Mouse (Mus musculus) C2C12 (cell line): ENCODE data around the gene Mrpl54. TPM values are rescaled to one million over a fixed set of nuclear protein-coding genes. Genes with fewer than 3 reads are reported as not detected.

Source experiments
- H3K27me3 ChIP-seq: one replicate; pipeline ENCODE4 v1.6.1; 2011; ENCODE audit not compliant: control insufficient read depth, insufficient read depth, insufficient read length
- H3K36me3 ChIP-seq: one replicate; pipeline ENCODE4 v1.6.1; 2011; ENCODE audit not compliant: control insufficient read depth, insufficient read depth
- H3K4me3 ChIP-seq: one replicate; pipeline ENCODE4 v1.5.1; 2011; ENCODE audit warnings: mild to moderate bottlenecking, control low read depth; ENCODE audit not compliant: poor library complexity, insufficient read depth, severe bottlenecking
- H3K79me2 ChIP-seq: one replicate; pipeline ENCODE4 v1.6.1; 2011; ENCODE audit not compliant: control insufficient read depth, insufficient read depth
- H3K79me3 ChIP-seq: one replicate; pipeline ENCODE4 v1.6.1; 2011; ENCODE audit warnings: low read depth, control low read depth
- H3ac ChIP-seq: one replicate; pipeline ENCODE3; 2011; ENCODE audit warnings: low read depth; ENCODE audit not compliant: control insufficient read depth, insufficient read length
- CEBPB ChIP-seq: IDR thresholded peaks from one replicate; pipeline ENCODE4 v1.6.1; 2011; ENCODE audit warnings: low read depth, mild to moderate bottlenecking, control low read depth, moderate library complexity
- CTCF ChIP-seq: IDR thresholded peaks from one replicate; pipeline ENCODE4 v1.5.1; 2011; ENCODE audit not compliant: control insufficient read depth, insufficient read depth, insufficient read length
- FOSL1 ChIP-seq: IDR thresholded peaks from one replicate; pipeline ENCODE4 v1.8.0; 2011; ENCODE audit warnings: mild to moderate bottlenecking, low read length; ENCODE audit not compliant: poor library complexity, insufficient read depth, severe bottlenecking
- MAX ChIP-seq: IDR thresholded peaks from one replicate; pipeline ENCODE4 v1.6.1; 2011; ENCODE audit warnings: mild to moderate bottlenecking, control low read depth
- MYOD1 ChIP-seq: IDR thresholded peaks from one replicate; pipeline ENCODE4 v1.6.1; 2011; ENCODE audit warnings: low read depth; ENCODE audit not compliant: control insufficient read depth, insufficient read length
- MYOG ChIP-seq: IDR thresholded peaks from one replicate; pipeline ENCODE4 v1.6.1; 2011; ENCODE audit not compliant: control insufficient read depth, insufficient read length; ENCODE audit errors: extremely low read depth
- USF1 ChIP-seq: IDR thresholded peaks from one replicate; pipeline ENCODE4 v1.6.1; 2011; ENCODE audit warnings: low read depth, mild to moderate bottlenecking, control low read depth, moderate library complexity
- polyA plus RNA-seq: library from polyadenylated mRNA; unstranded; fragments of >200 nt; fragmentation: generic; extraction: Trizol; gene quantifications from one replicate; pipeline ENCODE4 v1.2.1, GENCODE M21; 2012; ENCODE audit warnings: missing spikeins

Mrpl54 gene
- polyA plus RNA-seq, 1 experiment: 174 TPM

DNA sequence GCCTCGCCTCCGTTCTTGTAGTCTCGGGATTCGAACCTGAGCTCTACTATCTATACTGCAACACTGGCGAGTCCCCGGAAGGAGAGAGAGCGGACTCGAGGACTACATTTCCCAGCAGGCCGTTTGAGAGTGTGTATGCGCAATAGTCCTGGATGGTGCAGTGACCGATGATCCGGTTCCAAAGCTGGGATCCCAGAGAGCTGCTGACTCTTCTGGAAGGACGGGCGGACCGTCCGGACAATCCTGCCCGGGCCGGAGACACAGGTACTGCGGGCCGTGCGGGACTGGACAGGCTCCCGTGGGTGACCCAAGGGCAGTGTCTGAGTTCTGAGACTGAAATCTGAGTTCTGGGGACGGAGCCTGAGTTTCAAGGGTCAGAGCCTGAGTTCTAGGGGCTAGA lies 1.3 kb upstream of the Mrpl54 start:
- Histone ChIP-seq H3K4me3 (peak overlapping the region; percentile 75), H3K79me3 (peaks cover 13% of the 10 kb centered on the region), H3ac (peak overlapping the region; percentile 99), H3K27me3 (no peaks in the 10 kb centered on the region), H3K36me3 (peaks cover 31% of the 10 kb centered on the region), H3K79me2 (peaks cover 41% of the 10 kb centered on the region)
- TF ChIP-seq MYOG (no peak), USF1 (no peak), CEBPB (peak; percentile 84), FOSL1 (no peak), CTCF (no peak), MAX (no peak)

DNA sequence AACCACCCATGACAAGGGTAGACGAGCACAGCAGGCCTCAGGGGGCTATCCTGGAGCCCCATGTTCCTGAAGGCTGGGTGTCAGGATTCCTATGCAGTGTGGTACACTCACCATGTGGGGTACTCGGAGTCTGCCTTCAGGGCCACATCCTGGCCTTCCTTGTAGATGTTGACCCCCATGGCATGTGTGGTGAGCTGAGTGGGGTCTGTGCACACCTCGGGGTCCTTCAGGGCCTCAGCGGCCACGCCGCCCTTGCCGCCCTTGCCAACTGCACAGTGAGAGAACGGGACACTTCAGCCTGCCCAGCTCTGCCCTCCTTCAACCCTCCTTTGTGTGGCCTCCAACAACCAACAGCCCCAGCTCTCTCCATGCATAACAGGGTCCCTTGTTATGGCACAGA lies 1.2 kb downstream of the Mrpl54 start:
- TF ChIP-seq MYOG: no peak
- TF ChIP-seq MYOD1: no peak
- TF ChIP-seq MAX: no peak
- no peak for TF ChIP-seq FOSL1
- no peak for TF ChIP-seq CTCF
- no peak for TF ChIP-seq CEBPB
- TF ChIP-seq USF1: no peak
- peak overlapping the region; percentile 48 for H3K4me3 ChIP-seq
- no peaks in the 10 kb centered on the region for H3K27me3 ChIP-seq
- peaks cover 28% of the 10 kb centered on the region for H3K36me3 ChIP-seq
- peaks cover 13% of the 10 kb centered on the region for H3K79me3 ChIP-seq
- H3ac ChIP-seq: peak overlapping the region; percentile 3
- peaks cover 41% of the 10 kb centered on the region for H3K79me2 ChIP-seq

DNA sequence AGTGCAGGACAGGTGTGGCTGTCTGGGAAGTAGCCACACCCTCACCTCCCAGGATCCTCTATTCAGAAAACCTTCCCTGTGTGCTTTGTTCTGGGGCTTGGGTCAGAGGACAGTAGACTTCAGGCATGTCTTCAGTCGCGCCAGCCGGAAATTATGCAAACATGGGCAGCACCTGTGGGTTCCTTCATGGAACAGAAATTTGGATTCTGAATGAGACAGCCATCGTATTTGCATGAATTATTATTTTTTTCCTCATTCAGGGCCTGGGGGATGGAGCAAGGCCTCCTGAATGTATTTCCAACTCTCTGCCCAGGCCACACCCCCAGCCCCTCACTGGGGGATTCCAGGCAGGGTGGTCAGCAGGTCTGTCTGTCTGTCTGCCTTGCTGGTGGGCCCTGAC lies 5.7 kb downstream of the Mrpl54 start:
- no peak overlapping the region for H3ac ChIP-seq
- H3K79me3 ChIP-seq: peaks cover 6% of the 10 kb centered on the region
- peaks cover 18% of the 10 kb centered on the region for H3K79me2 ChIP-seq
- TF ChIP-seq FOSL1: no peak
- TF ChIP-seq MYOG: no peak
- no peak for TF ChIP-seq USF1
- no peak for TF ChIP-seq CTCF
- peaks cover 23% of the 10 kb centered on the region for H3K36me3 ChIP-seq
- no peaks in the 10 kb centered on the region for H3K27me3 ChIP-seq
- no peak overlapping the region for H3K4me3 ChIP-seq

DNA sequence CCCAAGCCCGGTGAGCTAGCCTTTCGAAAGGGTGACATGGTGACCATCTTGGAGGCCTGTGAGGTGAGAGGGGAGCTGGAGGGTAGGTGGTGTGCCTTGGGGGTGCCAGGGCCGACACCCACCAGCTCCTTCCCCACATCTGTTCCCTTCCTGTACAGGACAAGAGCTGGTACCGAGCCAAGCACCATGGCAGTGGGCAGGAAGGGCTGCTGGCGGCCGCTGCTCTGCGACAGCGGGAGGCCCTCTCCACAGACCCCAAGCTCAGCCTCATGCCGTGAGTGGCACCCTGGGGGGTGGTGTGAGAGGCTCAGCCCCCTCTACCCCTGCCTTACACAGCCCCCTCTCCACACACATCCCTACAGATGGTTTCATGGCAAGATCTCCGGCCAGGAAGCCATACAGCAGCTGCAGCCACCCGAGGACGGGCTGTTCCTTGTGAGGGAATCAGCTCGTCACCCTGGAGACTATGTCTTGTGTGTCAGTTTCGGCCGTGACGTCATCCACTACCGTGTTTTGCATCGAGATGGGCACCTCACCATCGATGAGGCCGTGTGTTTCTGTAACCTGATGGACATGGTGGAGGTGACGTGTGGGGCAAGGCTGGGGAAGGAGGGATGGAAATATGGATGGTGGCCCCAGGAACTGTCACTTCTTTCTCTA lies 7.4 kb downstream of the Mrpl54 start:
- no peak overlapping the region for H3K4me3 ChIP-seq
- no peaks in the 10 kb centered on the region for H3K27me3 ChIP-seq
- TF ChIP-seq MYOD1: no peak
- TF ChIP-seq MAX: no peak
- no peak for TF ChIP-seq MYOG
- TF ChIP-seq CEBPB: no peak
- TF ChIP-seq CTCF: no peak
- no peak for TF ChIP-seq USF1
- H3K79me2 ChIP-seq: peaks cover 1% of the 10 kb centered on the region
- no peaks in the 10 kb centered on the region for H3K79me3 ChIP-seq
- no peak overlapping the region for H3ac ChIP-seq
- H3K36me3 ChIP-seq: peaks cover 15% of the 10 kb centered on the region

DNA sequence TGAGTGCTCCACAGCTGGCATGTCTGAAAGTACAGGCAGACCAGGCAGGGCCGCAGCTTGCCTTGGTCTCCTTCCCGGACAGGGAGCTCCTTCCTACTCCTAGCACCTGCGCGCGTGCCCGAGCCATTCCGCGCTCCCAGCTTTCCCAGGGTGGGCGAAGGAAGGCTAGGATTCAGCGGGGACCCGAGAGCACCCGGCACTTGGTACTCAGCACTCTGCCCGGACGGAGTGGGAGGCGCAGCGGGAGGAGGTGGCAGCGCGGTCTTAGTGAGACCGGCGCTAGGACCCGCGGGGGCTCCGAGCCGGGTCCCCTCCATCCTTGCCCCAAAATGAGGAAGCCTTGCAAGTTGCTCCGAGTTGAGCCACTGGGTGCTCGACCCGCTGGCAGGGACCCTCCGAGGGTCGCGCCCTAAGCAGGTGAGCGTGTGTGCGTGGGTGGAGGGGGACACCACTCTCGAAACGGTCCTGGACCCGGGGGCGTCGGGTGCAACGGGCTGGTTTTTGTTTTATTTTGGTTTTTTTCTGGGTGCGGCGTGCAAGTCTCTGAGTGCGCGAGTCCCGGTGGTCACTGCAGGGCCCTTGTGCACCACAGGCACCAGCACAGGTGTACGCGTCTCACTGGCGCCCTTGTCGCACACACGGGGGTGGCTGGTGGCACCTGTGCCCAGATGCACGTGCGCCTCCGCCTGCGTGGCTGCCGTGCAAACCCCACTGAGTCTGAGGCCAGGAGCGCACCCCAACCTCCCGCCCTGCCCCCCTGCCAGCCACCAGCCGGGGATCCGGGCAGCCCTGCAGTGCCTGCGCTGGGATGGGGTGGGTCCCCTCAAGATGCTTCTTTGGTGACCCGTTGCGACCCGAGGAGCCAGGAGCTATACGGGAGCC lies 9.3 kb downstream of the Mrpl54 start:
- H3K79me3 ChIP-seq: no peaks in the 10 kb centered on the region
- H3ac ChIP-seq: no peak overlapping the region
- H3K36me3 ChIP-seq: no peaks in the 10 kb centered on the region
- H3K79me2 ChIP-seq: no peaks in the 10 kb centered on the region
- TF ChIP-seq MAX: no peak
- TF ChIP-seq FOSL1: no peak
- TF ChIP-seq MYOD1: no peak
- no peak for TF ChIP-seq CEBPB
- no peak for TF ChIP-seq MYOG
- TF ChIP-seq CTCF: no peak
- TF ChIP-seq USF1: no peak
- no peak overlapping the region for H3K4me3 ChIP-seq
- H3K27me3 ChIP-seq: no peaks in the 10 kb centered on the region

DNA sequence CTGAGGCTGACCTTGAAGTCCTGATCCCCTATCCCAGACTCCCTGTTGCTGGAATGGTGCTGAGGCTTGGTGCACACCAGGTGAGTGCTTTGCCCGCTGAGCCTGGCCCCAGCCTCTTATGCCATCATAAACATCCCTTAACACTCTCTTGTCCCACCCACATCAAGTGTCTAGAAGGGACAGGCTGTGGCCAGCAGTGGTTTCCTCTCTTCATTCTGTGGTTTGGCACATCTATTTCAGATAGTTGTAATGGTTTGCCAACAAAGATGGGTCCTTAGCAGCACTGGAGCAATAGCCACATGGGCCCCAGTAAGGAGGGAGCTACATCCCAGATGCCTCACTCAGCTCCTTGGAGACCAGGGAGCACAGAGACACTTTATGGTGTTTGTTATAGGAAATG lies 11.8 kb downstream of the Mrpl54 start:
- Histone ChIP-seq H3K79me2 (no peaks in the 10 kb centered on the region), H3K4me3 (no peak overlapping the region), H3K79me3 (no peaks in the 10 kb centered on the region), H3K36me3 (no peaks in the 10 kb centered on the region), H3K27me3 (no peaks in the 10 kb centered on the region), H3ac (no peak overlapping the region)
- TF ChIP-seq MAX (no peak), MYOD1 (no peak), CTCF (no peak), FOSL1 (no peak), USF1 (no peak), CEBPB (no peak), MYOG (no peak)
